Mouse (Mus musculus): ENCODE results near the gene Gsg1. TPM values are rescaled to one million over a fixed set of nuclear protein-coding genes. Genes with fewer than 3 reads are reported as not detected.
A peak's percentile ranks its signal among the peaks of the same experiment; 100 is the strongest.

Gene Gsg1
- 0.13 TPM in 1 of 2 replicates, not detected in the other for polyA plus RNA-seq (2015; fragmentation: Nextera tagmentation; extraction: Ambion mirVana)

- no peak within 1 kb of the TSS for H3K9ac ChIP-seq (ENCODE audit: low read depth, low read length)
- H3K27ac ChIP-seq (ENCODE audit: low read length), result no peak within 1 kb of the TSS
- no peak for ATAC-seq (ENCODE audit: low read depth)
- H3K4me3 ChIP-seq (ENCODE audit: low read depth, low read length), result no peak within 1 kb of the TSS
- H3K36me3 ChIP-seq (ENCODE audit: control insufficient read depth, insufficient read depth), result no peaks in the 10 kb centered on the region
- WGBS (ENCODE audit: insufficient replicate concordance), result 69% methylated on average over 7 of the region's 7 CpGs
- H3K4me2 ChIP-seq (ENCODE audit: low read depth, low read length), result no peak within 1 kb of the TSS
- no peaks in the 10 kb centered on the region; the same call in none of the 2 replicates for H3K4me1 ChIP-seq (ENCODE audit: control insufficient read depth, low read depth, low read length)
- H3K9me3 ChIP-seq (replicated peaks; ENCODE audit: control insufficient read depth, low read length), result no peaks in the 10 kb centered on the region
- H3K27me3 ChIP-seq (ENCODE audit: control insufficient read depth, insufficient read depth, low read depth, low read length), result peaks cover 23% of the 10 kb centered on the region
Measured at GRCm38 (mm10) chr6:135254153-135254552, at the start of gene Gsg1. Gsg1 (minus strand) TSS chr6:135254351.

DNA sequence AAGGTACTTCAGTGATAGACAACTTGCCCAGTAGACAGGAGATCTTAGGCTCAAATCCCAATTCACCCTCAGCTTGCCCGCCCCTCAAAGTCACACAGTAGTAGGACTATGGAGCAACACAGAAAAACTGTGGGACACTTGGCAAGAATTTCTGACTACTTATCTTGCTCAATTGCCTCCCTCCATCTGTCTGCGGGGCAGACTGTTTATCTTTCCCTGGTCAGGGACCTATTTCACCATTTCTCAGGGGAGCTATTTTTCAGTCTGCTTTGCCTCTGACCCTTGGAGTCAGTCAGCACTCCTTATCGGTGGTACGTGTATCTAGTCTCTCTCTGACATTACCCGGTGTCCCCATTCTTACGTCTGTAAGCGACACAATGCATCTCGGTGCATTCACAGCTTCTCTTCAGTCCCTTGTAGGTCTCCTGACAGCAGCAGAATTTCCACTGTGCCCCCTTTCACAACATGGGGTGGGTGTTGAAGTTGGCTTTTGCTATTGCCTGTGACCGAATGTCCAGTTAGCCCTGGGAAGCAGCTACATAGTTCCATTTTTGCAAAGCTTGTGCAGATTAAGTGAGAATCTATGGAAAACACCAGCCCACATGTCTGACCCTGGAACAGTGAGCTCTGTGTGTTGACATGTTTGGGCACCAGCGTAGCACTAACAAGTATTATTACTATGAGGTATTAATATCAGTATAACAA, 48.4 kb upstream of the Gsg1 start:
- ATAC-seq (ENCODE audit: low read depth), result peak; percentile 77
- no peak overlapping the region for H3K4me3 ChIP-seq (ENCODE audit: low read depth, low read length)
- H3K27me3 ChIP-seq (ENCODE audit: control insufficient read depth, insufficient read depth, low read depth, low read length), result no peaks in the 10 kb centered on the region
- 38% methylated on average over 10 of the region's 10 CpGs for WGBS (ENCODE audit: insufficient replicate concordance)
- no peak overlapping the region for H3K9ac ChIP-seq (ENCODE audit: low read depth, low read length)
- no peaks in the 10 kb centered on the region for H3K9me3 ChIP-seq (replicated peaks; ENCODE audit: control insufficient read depth, low read length)
- no peaks in the 10 kb centered on the region; the same call in 1 of the 2 replicates for H3K4me1 ChIP-seq (ENCODE audit: control insufficient read depth, low read depth, low read length)
- H3K36me3 ChIP-seq (ENCODE audit: control insufficient read depth, insufficient read depth), result no peaks in the 10 kb centered on the region
- no peak overlapping the region for H3K4me2 ChIP-seq (ENCODE audit: low read depth, low read length)
- H3K27ac ChIP-seq (ENCODE audit: low read length), result no peak overlapping the region

DNA sequence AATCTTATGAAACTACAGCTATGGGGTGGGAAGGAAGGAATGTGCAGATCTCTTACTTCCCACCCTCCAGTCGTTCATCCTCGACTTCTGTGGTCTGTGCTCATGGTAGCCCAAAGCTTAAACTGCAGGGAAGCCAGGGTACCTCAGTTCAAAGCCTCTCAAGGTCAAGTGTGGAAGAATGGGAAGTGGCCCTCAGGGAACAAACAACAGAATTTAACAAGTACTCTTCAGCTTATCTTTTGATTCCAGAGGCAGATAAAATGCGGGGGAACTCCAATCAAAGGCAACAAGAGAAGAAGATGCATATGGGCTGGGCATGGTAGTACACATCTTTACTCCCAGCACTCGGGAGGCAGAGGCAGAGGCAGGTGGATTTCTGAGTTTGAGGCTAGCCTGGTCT, 46.3 kb upstream of the Gsg1 start:
- Histone ChIP-seq H3K4me3 (ENCODE audit: low read depth, low read length) (no peak overlapping the region), H3K27ac (ENCODE audit: low read length) (no peak overlapping the region), H3K4me1 (ENCODE audit: control insufficient read depth, low read depth, low read length) (no peaks in the 10 kb centered on the region; the same call in 1 of the 2 replicates), H3K9me3 (replicated peaks; ENCODE audit: control insufficient read depth, low read length) (no peaks in the 10 kb centered on the region), H3K9ac (ENCODE audit: low read depth, low read length) (no peak overlapping the region), H3K4me2 (ENCODE audit: low read depth, low read length) (no peak overlapping the region), H3K36me3 (ENCODE audit: control insufficient read depth, insufficient read depth) (no peaks in the 10 kb centered on the region), H3K27me3 (ENCODE audit: control insufficient read depth, insufficient read depth, low read depth, low read length) (no peaks in the 10 kb centered on the region)
- 35% methylated on average over 4 of the region's 4 CpGs for WGBS (ENCODE audit: insufficient replicate concordance)
- no peak for ATAC-seq (ENCODE audit: low read depth)

DNA sequence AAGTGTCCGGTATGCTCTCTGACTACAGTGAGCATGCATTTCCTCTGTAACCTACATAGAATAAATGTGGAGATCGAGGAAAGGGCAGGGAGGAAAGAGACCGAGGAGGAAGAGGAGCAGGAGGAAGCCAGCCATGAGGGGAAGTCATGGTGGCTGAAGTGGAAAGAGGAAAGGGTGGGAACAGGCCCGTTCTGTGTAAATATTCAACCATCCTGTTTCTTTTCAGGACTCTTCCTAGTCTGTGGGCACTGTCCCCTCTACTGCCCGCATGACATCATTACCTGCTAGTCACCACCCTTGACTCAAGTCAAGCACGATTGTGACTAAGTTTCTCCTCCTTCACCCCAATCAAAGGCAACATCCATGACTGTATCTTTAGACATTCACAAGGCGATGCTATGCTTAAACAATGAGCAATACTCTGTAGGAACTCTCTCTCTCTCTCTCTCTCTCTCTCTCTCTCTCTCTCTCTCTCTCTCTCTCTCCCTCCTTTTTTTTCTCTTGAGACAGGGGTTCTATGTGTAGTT, 44.9 kb upstream of the Gsg1 start:
- Histone ChIP-seq H3K27ac (ENCODE audit: low read length) (no peak overlapping the region), H3K36me3 (ENCODE audit: control insufficient read depth, insufficient read depth) (no peaks in the 10 kb centered on the region), H3K27me3 (ENCODE audit: control insufficient read depth, insufficient read depth, low read depth, low read length) (no peaks in the 10 kb centered on the region), H3K4me2 (ENCODE audit: low read depth, low read length) (no peak overlapping the region), H3K4me1 (ENCODE audit: control insufficient read depth, low read depth, low read length) (no peaks in the 10 kb centered on the region; the same call in 1 of the 2 replicates), H3K9me3 (replicated peaks; ENCODE audit: control insufficient read depth, low read length) (no peaks in the 10 kb centered on the region), H3K4me3 (ENCODE audit: low read depth, low read length) (no peak overlapping the region), H3K9ac (ENCODE audit: low read depth, low read length) (no peak overlapping the region)
- ATAC-seq (ENCODE audit: low read depth), result no peak
- WGBS (ENCODE audit: insufficient replicate concordance), result 35% methylated on average over 7 of the region's 7 CpGs

DNA sequence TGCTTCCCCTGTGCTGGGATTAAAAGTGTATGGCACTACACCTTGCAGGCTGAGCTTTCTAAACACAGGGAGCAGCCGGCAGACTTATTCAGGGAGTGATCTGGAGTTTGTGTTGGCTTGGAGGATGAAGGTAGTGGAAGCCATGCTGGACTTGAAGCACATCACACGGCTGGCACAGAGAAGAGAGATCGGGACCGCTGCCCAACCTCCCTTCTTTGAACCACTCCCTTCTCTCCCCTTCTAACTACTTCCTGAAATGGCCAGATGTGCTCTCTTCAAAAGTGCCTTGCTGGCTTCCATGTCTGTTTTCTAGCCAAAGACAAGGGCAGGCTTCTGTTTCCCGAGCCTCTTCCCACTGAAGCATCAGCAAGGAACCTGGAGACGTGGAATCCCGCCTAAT, 43.4 kb upstream of the Gsg1 start:
- Histone ChIP-seq H3K4me2 (ENCODE audit: low read depth, low read length) (no peak overlapping the region), H3K9ac (ENCODE audit: low read depth, low read length) (no peak overlapping the region), H3K9me3 (replicated peaks; ENCODE audit: control insufficient read depth, low read length) (no peaks in the 10 kb centered on the region), H3K27ac (ENCODE audit: low read length) (no peak overlapping the region), H3K36me3 (ENCODE audit: control insufficient read depth, insufficient read depth) (no peaks in the 10 kb centered on the region), H3K27me3 (ENCODE audit: control insufficient read depth, insufficient read depth, low read depth, low read length) (no peaks in the 10 kb centered on the region), H3K4me3 (ENCODE audit: low read depth, low read length) (no peak overlapping the region), H3K4me1 (ENCODE audit: control insufficient read depth, low read depth, low read length) (no peaks in the 10 kb centered on the region; the same call in 1 of the 2 replicates)
- WGBS (ENCODE audit: insufficient replicate concordance), result 46% methylated on average over 7 of the region's 7 CpGs
- ATAC-seq (ENCODE audit: low read depth), result no peak

GRCm38 (mm10) chr6:135296267-135296666, 42.1 kb upstream of the Gsg1 start:
- no peak for ATAC-seq (ENCODE audit: low read depth)
- WGBS (ENCODE audit: insufficient replicate concordance), result 25% methylated on average over 17 of the region's 17 CpGs

DNA sequence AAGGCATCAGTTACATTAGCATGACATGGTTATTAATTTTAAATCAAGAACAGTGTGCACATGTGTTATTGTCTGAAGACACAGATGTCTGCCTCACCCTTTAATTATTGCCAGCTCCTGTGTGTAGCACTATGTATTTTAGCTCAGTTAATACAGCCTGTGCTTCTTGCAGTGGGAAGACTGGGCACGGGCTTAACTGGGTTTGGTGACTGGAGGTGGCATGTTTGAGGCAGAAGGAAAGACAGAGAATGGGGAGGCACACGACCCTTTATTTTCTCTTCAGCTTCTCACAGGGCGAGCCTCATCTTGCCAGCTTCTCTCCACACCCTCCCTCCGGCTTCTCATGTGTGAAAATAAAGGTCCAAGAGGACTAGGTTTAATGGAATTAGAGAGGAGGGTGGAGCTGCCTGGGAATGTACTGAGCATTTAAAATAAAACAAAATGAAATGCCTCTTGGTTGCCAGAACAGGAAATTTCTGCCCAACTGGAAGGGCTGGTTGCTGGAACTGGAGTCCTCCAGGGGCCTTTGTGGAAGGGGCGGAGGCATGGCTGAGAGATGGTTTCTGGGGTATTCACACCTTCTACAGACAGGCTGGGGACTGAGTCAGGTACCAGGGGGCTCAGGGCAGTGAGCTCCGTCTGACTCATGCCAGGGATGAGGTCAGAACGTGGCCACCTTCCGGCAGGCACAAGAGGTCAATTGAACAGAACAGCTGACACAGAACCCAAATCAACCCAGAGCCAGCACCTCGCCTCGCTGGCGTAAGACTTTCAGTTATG, 41.1 kb upstream of the Gsg1 start:
- H3K27me3 ChIP-seq (ENCODE audit: control insufficient read depth, insufficient read depth, low read depth, low read length), result no peaks in the 10 kb centered on the region
- H3K4me3 ChIP-seq (ENCODE audit: low read depth, low read length), result no peak overlapping the region
- H3K4me1 ChIP-seq (ENCODE audit: control insufficient read depth, low read depth, low read length), result no peaks in the 10 kb centered on the region
- H3K36me3 ChIP-seq (ENCODE audit: control insufficient read depth, insufficient read depth), result no peaks in the 10 kb centered on the region
- H3K27ac ChIP-seq (ENCODE audit: low read length), result no peak overlapping the region
- WGBS (ENCODE audit: insufficient replicate concordance), result 71% methylated on average over 11 of the region's 11 CpGs
- no peak overlapping the region for H3K4me2 ChIP-seq (ENCODE audit: low read depth, low read length)
- no peaks in the 10 kb centered on the region for H3K9me3 ChIP-seq (replicated peaks; ENCODE audit: control insufficient read depth, low read length)
- H3K9ac ChIP-seq (ENCODE audit: low read depth, low read length), result no peak overlapping the region
- no peak for ATAC-seq (ENCODE audit: low read depth)

More at GRCm38 (mm10) chr6:135296267-135296666, 42.1 kb upstream of the Gsg1 start:
- Histone ChIP-seq H3K4me3 (ENCODE audit: low read depth, low read length) (no peak overlapping the region), H3K4me2 (ENCODE audit: low read depth, low read length) (0 out of 2 replicates have a peak overlapping the region, but pooled peaks have one; percentile 22), H3K27me3 (ENCODE audit: control insufficient read depth, insufficient read depth, low read depth, low read length) (no peaks in the 10 kb centered on the region), H3K27ac (ENCODE audit: low read length) (no peak overlapping the region), H3K4me1 (ENCODE audit: control insufficient read depth, low read depth, low read length) (no peaks in the 10 kb centered on the region), H3K36me3 (ENCODE audit: control insufficient read depth, insufficient read depth) (no peaks in the 10 kb centered on the region), H3K9ac (ENCODE audit: low read depth, low read length) (no peak overlapping the region), H3K9me3 (replicated peaks; ENCODE audit: control insufficient read depth, low read length) (no peaks in the 10 kb centered on the region)

GRCm38 (mm10) chr6:135294150-135294549, 40.0 kb upstream of the Gsg1 start:
- WGBS (ENCODE audit: insufficient replicate concordance), result 60% methylated on average over 6 of the region's 6 CpGs
- Histone ChIP-seq H3K4me3 (ENCODE audit: low read depth, low read length) (no peak overlapping the region), H3K27ac (ENCODE audit: low read length) (no peak overlapping the region), H3K27me3 (ENCODE audit: control insufficient read depth, insufficient read depth, low read depth, low read length) (no peaks in the 10 kb centered on the region), H3K36me3 (ENCODE audit: control insufficient read depth, insufficient read depth) (no peaks in the 10 kb centered on the region), H3K4me2 (ENCODE audit: low read depth, low read length) (no peak overlapping the region), H3K9ac (ENCODE audit: low read depth, low read length) (no peak overlapping the region), H3K9me3 (replicated peaks; ENCODE audit: control insufficient read depth, low read length) (no peaks in the 10 kb centered on the region), H3K4me1 (ENCODE audit: control insufficient read depth, low read depth, low read length) (no peaks in the 10 kb centered on the region)
- no peak for ATAC-seq (ENCODE audit: low read depth)

DNA sequence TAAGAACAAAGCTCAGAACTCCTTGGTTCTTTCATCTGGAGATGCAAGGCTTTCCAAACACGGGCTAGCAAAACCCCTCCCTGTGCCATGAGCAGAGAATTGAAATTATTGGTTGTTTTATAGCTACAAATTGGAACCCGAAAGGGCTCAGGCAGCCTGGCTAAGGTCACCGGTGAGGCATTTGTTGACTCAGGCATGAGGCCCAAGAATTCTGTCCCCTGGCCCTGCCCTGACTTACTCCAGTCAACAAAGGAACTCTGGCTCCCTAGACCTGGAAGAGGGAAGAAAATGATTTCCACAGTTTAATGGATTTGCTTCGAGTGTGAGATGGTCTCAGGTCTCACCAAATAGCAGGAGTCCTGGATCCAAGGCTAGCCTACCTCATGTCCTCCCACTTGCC, 38.2 kb upstream of the Gsg1 start:
- Histone ChIP-seq H3K36me3 (ENCODE audit: control insufficient read depth, insufficient read depth) (no peaks in the 10 kb centered on the region), H3K4me2 (ENCODE audit: low read depth, low read length) (no peak overlapping the region), H3K4me1 (ENCODE audit: control insufficient read depth, low read depth, low read length) (no peaks in the 10 kb centered on the region), H3K4me3 (ENCODE audit: low read depth, low read length) (no peak overlapping the region), H3K9ac (ENCODE audit: low read depth, low read length) (no peak overlapping the region), H3K9me3 (replicated peaks; ENCODE audit: control insufficient read depth, low read length) (no peaks in the 10 kb centered on the region), H3K27ac (ENCODE audit: low read length) (no peak overlapping the region), H3K27me3 (ENCODE audit: control insufficient read depth, insufficient read depth, low read depth, low read length) (no peaks in the 10 kb centered on the region)
- 55% methylated on average over 4 of the region's 4 CpGs for WGBS (ENCODE audit: insufficient replicate concordance)
- ATAC-seq (ENCODE audit: low read depth), result no peak

All from liver, embryonic 16.5 days (tissue).